8 mouse cellular contexts compared by ENCODE assay signal in genomic region chr1:59883349-59884134, GRCm38 (mm10). TPM values are rescaled to one million over a fixed set of nuclear protein-coding genes. Genes with fewer than 3 reads are reported as not detected.
DNase-seq lines count a peak whose midpoint lies in the region; ATAC-seq and TF ChIP-seq lines count a peak whose summit lies in the region.
"Had no signal": no experiment of that assay in that cellular context is flagged by ENCODE, and none has a peak within 500 bp of the region (broad histone marks: within the 10 kb centered on the region; RNA-seq: fewer than 3 reads in every experiment).

No protein-coding gene starts in this region.

- no peak overlapping the region for H3K27ac ChIP-seq in forebrain, embryonic 15.5 days (replicated peaks)
- no peak overlapping the region for H3K27ac ChIP-seq in hindbrain, embryonic 15.5 days (replicated peaks)
- no peak overlapping the region for H3K27ac ChIP-seq in midbrain, embryonic 14.5 days (replicated peaks; ENCODE audit: low read depth, low read length)
- H3K27ac ChIP-seq in small intestine, adult 2 months (ENCODE audit: insufficient read depth, low read depth, low read length) = no peak overlapping the region
- H3K27ac ChIP-seq: macrophage had no signal

- H3K4me2 ChIP-seq in forebrain, embryonic 15.5 days (replicated peaks) = no peak overlapping the region
- no peak overlapping the region for H3K4me2 ChIP-seq in hindbrain, embryonic 15.5 days
- H3K4me2 ChIP-seq in midbrain, embryonic 14.5 days (ENCODE audit: low read length) = no peak overlapping the region

- TF ChIP-seq POLR2A in small intestine, adult 2 months (IDR thresholded peaks at IDR 0.05; ENCODE audit: low read depth, low read length) = no peak

- H3K4me1 ChIP-seq in forebrain, embryonic 15.5 days = peaks cover 11% of the 10 kb centered on the region
- H3K4me1 ChIP-seq in hindbrain, embryonic 15.5 days (replicated peaks) = peaks cover 5% of the 10 kb centered on the region; the same call in 1 of the 2 replicates
- no peaks in the 10 kb centered on the region for H3K4me1 ChIP-seq in midbrain, embryonic 14.5 days (ENCODE audit: control insufficient read depth, insufficient read depth, low read length)
- H3K4me1 ChIP-seq in small intestine, adult 2 months (ENCODE audit: control insufficient read depth, insufficient read depth, insufficient read length, low read length) = no peaks in the 10 kb centered on the region

- DNase-seq in T-cell, adult 2 months (ENCODE audit: low spot score) = peak; percentile 72
- peak; percentile 43 for DNase-seq in cerebellum, adult 11-12 months
- peak; percentile 17 to 63 for DNase-seq in left cerebral cortex, adult 8-10 months (ENCODE audit: low spot score in 2 of 2)
- peak; percentile 87 for DNase-seq in midbrain, embryonic 14.5 days

- H3K9me3 ChIP-seq in forebrain, embryonic 15.5 days = no peaks in the 10 kb centered on the region
- no peaks in the 10 kb centered on the region for H3K9me3 ChIP-seq in hindbrain, embryonic 15.5 days
- H3K9me3 ChIP-seq in midbrain, embryonic 14.5 days (ENCODE audit: control insufficient read depth, low read length) = no peaks in the 10 kb centered on the region

- no peak overlapping the region for H3K4me3 ChIP-seq in forebrain, embryonic 15.5 days
- H3K4me3 ChIP-seq in hindbrain, embryonic 15.5 days = no peak overlapping the region
- no peak overlapping the region for H3K4me3 ChIP-seq in midbrain, embryonic 14.5 days (replicated peaks; ENCODE audit: low read depth, low read length)
- H3K4me3 ChIP-seq in small intestine, adult 2 months (ENCODE audit: low read depth, low read length) = no peak overlapping the region

- ATAC-seq in forebrain, embryonic 15.5 days (replicated peaks) = peak; percentile 71; the same call in 1 of the 2 replicates
- peak; percentile 71 for ATAC-seq in hindbrain, embryonic 15.5 days (ENCODE audit: low FRiP score, low read depth)
- ATAC-seq in midbrain, embryonic 14.5 days (ENCODE audit: low FRiP score, low TSS enrichment) = no peak

- TF ChIP-seq CTCF in small intestine, adult 2 months (IDR thresholded peaks at IDR 0.05; ENCODE audit: extremely low read depth, insufficient read length, insufficient replicate concordance, low read depth, low read length) = peak; percentile 93; the same call in 1 of the 2 replicates

- peaks cover 9% of the 10 kb centered on the region; the same call in 1 of the 2 replicates for H3K36me3 ChIP-seq in forebrain, embryonic 15.5 days
- H3K36me3 ChIP-seq in hindbrain, embryonic 15.5 days = 0 out of 2 replicates have a peak, but pooled peaks cover 4% of the 10 kb centered on the region
- H3K36me3 ChIP-seq in midbrain, embryonic 14.5 days (ENCODE audit: control insufficient read depth, insufficient read depth, low read length) = peaks cover 15% of the 10 kb centered on the region
- H3K36me3 ChIP-seq in small intestine, adult 2 months (ENCODE audit: control insufficient read depth, insufficient read depth, low read length) = no peaks in the 10 kb centered on the region

- no peaks in the 10 kb centered on the region for H3K27me3 ChIP-seq in forebrain, embryonic 15.5 days
- H3K27me3 ChIP-seq in hindbrain, embryonic 15.5 days = no peaks in the 10 kb centered on the region
- no peaks in the 10 kb centered on the region for H3K27me3 ChIP-seq in midbrain, embryonic 14.5 days (ENCODE audit: control insufficient read depth, insufficient read depth, low read length)
- H3K27me3 ChIP-seq in small intestine, adult 2 months (ENCODE audit: control insufficient read depth, insufficient read depth, low read length) = no peaks in the 10 kb centered on the region

- H3K9ac ChIP-seq in forebrain, embryonic 15.5 days (replicated peaks) = no peak overlapping the region
- H3K9ac ChIP-seq in hindbrain, embryonic 15.5 days = no peak overlapping the region
- H3K9ac ChIP-seq in midbrain, embryonic 14.5 days (replicated peaks; ENCODE audit: low read length) = no peak overlapping the region

- 34% methylated on average over 3 of the region's 3 CpGs for WGBS in forebrain, embryonic 15.5 days
- WGBS in hindbrain, embryonic 15.5 days = 33% methylated on average over 3 of the region's 3 CpGs
- WGBS in midbrain, embryonic 14.5 days = 36% methylated on average over 3 of the region's 3 CpGs
- 33% methylated on average over 3 of the region's 3 CpGs for WGBS in small intestine, adult 2 months

RNA-seq across cellular contexts. Expression of gene Fam117b, which starts 29.3 kb away (rescaled TPM):
- 28.9 and 30.1 TPM in 2 replicates for polyA plus RNA-seq in forebrain, embryonic 15.5 days (2015; fragmentation: Nextera tagmentation; extraction: Ambion mirVana)
- polyA plus RNA-seq in hindbrain, embryonic 15.5 days (2015; fragmentation: Nextera tagmentation; extraction: Ambion mirVana) = 37.2 and 38.3 TPM in 2 replicates
- total RNA-seq in left cerebral cortex, adult 8-10 months (2022) = 10 to 100 TPM; 54.9 to 60.2 (median 57.9) TPM
- polyA plus RNA-seq in midbrain, embryonic 14.5 days (2014; fragmentation: Nextera tagmentation; extraction: Ambion mirVana) = 58.0 and 65.6 TPM in 2 replicates
- polyA plus RNA-seq in small intestine, adult 2 months (2012; rRNA removed) = 4.7 and 13.0 TPM in 2 replicates
